ENCODE assay signal across 15 mouse cellular contexts in genomic region chr1:91437573-91437972, GRCm38 (mm10). TPM values are rescaled to one million over a fixed set of nuclear protein-coding genes. Genes with fewer than 3 reads are reported as not detected.
DNase-seq lines count a peak whose midpoint lies in the region; ATAC-seq and TF ChIP-seq lines count a peak whose summit lies in the region.
"Had no signal": no experiment of that assay in that cellular context is flagged by ENCODE, and none has a peak within 500 bp of the region (broad histone marks: within the 10 kb centered on the region; RNA-seq: fewer than 3 reads in every experiment).

No protein-coding gene starts in this region.

- WGBS in kidney, postnatal 0 days: 66% methylated on average over 7 of the region's 7 CpGs
- WGBS in kidney, embryonic 14.5 days: 75% methylated on average over 7 of the region's 7 CpGs
- WGBS in forebrain, embryonic 12.5 days: 95% methylated on average over 7 of the region's 7 CpGs
- 77% methylated on average over 7 of the region's 7 CpGs for WGBS in neural tube, embryonic 15.5 days

- ATAC-seq in kidney, postnatal 0 days (replicated peaks; ENCODE audit: low FRiP score, low read depth): no peak
- no peak for ATAC-seq in kidney, embryonic 14.5 days (ENCODE audit: low FRiP score, low TSS enrichment)
- ATAC-seq in hematopoietic stem cell, adult 5-6 weeks (replicated peaks in 1 of 2; ENCODE audit: insufficient read depth in 1 of 2, low FRiP score in 2 of 2, low TSS enrichment in 1 of 2, low read depth in 1 of 2, poor library complexity in 2 of 2, severe bottlenecking in 2 of 2): peak; percentile 28 to 49; a peak in 2 of 4 replicates
- peak; percentile 80 for ATAC-seq in megakaryocyte, adult 5-6 weeks (ENCODE audit: poor library complexity, severe bottlenecking)
- no peak for ATAC-seq in forebrain, embryonic 12.5 days (ENCODE audit: low FRiP score)
- no peak for ATAC-seq in neural tube, embryonic 15.5 days (ENCODE audit: low FRiP score)
- ATAC-seq: forebrain, embryonic 15.5 days had no signal

- H3K27me3 ChIP-seq in kidney, postnatal 0 days (ENCODE audit: insufficient read depth, low read length): no peaks in the 10 kb centered on the region
- H3K27me3 ChIP-seq in kidney, embryonic 14.5 days (ENCODE audit: control insufficient read depth, insufficient read depth, low read length): no peaks in the 10 kb centered on the region
- H3K27me3 ChIP-seq in forebrain, embryonic 12.5 days: no peaks in the 10 kb centered on the region
- no peaks in the 10 kb centered on the region for H3K27me3 ChIP-seq in neural tube, embryonic 15.5 days (replicated peaks)
- H3K27me3 ChIP-seq: CH12.LX; forebrain, embryonic 15.5 days; limb, embryonic 15.5 days had no signal

- H3K36me3 ChIP-seq in kidney, postnatal 0 days (ENCODE audit: insufficient read depth, low read length): peaks cover 12% of the 10 kb centered on the region; the same call in 1 of the 2 replicates
- H3K36me3 ChIP-seq in kidney, embryonic 14.5 days (ENCODE audit: control insufficient read depth, insufficient read depth, low read length): no peaks in the 10 kb centered on the region
- H3K36me3 ChIP-seq in forebrain, embryonic 12.5 days (replicated peaks): no peaks in the 10 kb centered on the region
- H3K36me3 ChIP-seq in neural tube, embryonic 15.5 days: peaks cover 44% of the 10 kb centered on the region
- H3K36me3 ChIP-seq: hindbrain, embryonic 10.5 days had no signal

- H3K27ac ChIP-seq in kidney, postnatal 0 days: peak overlapping the region; percentile 13; the same call in 1 of the 2 replicates
- no peak overlapping the region for H3K27ac ChIP-seq in kidney, embryonic 14.5 days (ENCODE audit: low read depth, low read length)
- no peak overlapping the region for H3K27ac ChIP-seq in forebrain, embryonic 12.5 days
- H3K27ac ChIP-seq in neural tube, embryonic 15.5 days (replicated peaks): no peak overlapping the region
- H3K27ac ChIP-seq: forebrain, embryonic 15.5 days; hindbrain, embryonic 10.5 days had no signal

- no peaks in the 10 kb centered on the region for H3K9me3 ChIP-seq in kidney, postnatal 0 days (replicated peaks; ENCODE audit: low read length)
- H3K9me3 ChIP-seq in kidney, embryonic 14.5 days (ENCODE audit: control insufficient read depth, low read length): no peaks in the 10 kb centered on the region
- no peaks in the 10 kb centered on the region for H3K9me3 ChIP-seq in forebrain, embryonic 12.5 days
- H3K9me3 ChIP-seq in neural tube, embryonic 15.5 days (replicated peaks): no peaks in the 10 kb centered on the region
- H3K9me3 ChIP-seq: forebrain, embryonic 15.5 days; hindbrain, embryonic 10.5 days; limb, embryonic 15.5 days had no signal

- no peak overlapping the region for H3K4me3 ChIP-seq in kidney, postnatal 0 days (replicated peaks; ENCODE audit: low read depth, low read length)
- H3K4me3 ChIP-seq in kidney, embryonic 14.5 days (ENCODE audit: low read length): no peak overlapping the region
- H3K4me3 ChIP-seq in forebrain, embryonic 12.5 days (replicated peaks): no peak overlapping the region
- H3K4me3 ChIP-seq in neural tube, embryonic 15.5 days (replicated peaks): no peak overlapping the region
- H3K4me3 ChIP-seq: forebrain, embryonic 15.5 days; hindbrain, embryonic 10.5 days; limb, embryonic 15.5 days had no signal

- H3K4me2 ChIP-seq in kidney, postnatal 0 days (ENCODE audit: low read length): no peak overlapping the region
- H3K4me2 ChIP-seq in kidney, embryonic 14.5 days (replicated peaks; ENCODE audit: low read depth, low read length): no peak overlapping the region
- H3K4me2 ChIP-seq in forebrain, embryonic 12.5 days: no peak overlapping the region
- no peak overlapping the region for H3K4me2 ChIP-seq in neural tube, embryonic 15.5 days
- H3K4me2 ChIP-seq: forebrain, embryonic 15.5 days; limb, embryonic 15.5 days had no signal

- peaks cover 19% of the 10 kb centered on the region for H3K4me1 ChIP-seq in kidney, postnatal 0 days (replicated peaks; ENCODE audit: insufficient read depth, low read length)
- H3K4me1 ChIP-seq in kidney, embryonic 14.5 days (ENCODE audit: control insufficient read depth, insufficient read depth, low read length): peaks cover 3% of the 10 kb centered on the region; the same call in 1 of the 2 replicates
- H3K4me1 ChIP-seq in forebrain, embryonic 12.5 days: peaks cover 9% of the 10 kb centered on the region
- H3K4me1 ChIP-seq in neural tube, embryonic 15.5 days: peaks cover 16% of the 10 kb centered on the region
- H3K4me1 ChIP-seq: hindbrain, embryonic 10.5 days had no signal

- DNase-seq in adrenal gland, adult 2 months: peak; percentile 60
- DNase-seq in adrenal gland, postnatal 25 days: no peak
- DNase-seq in kidney, postnatal 0 days (ENCODE audit: low spot score): no peak
- DNase-seq: cerebellum, adult 9-10 months; kidney, postnatal 14 days; right cerebral cortex, postnatal 25 days had no signal

- no peak overlapping the region for H3K9ac ChIP-seq in kidney, postnatal 0 days (ENCODE audit: low read depth, low read length)
- H3K9ac ChIP-seq in kidney, embryonic 14.5 days (ENCODE audit: low read depth, low read length): no peak overlapping the region
- no peak overlapping the region for H3K9ac ChIP-seq in forebrain, embryonic 12.5 days
- no peak overlapping the region for H3K9ac ChIP-seq in neural tube, embryonic 15.5 days (replicated peaks)
- H3K9ac ChIP-seq: forebrain, embryonic 15.5 days; limb, embryonic 15.5 days had no signal

- no peak for TF ChIP-seq CTCF in kidney, postnatal 0 days (IDR thresholded peaks at IDR 0.05; ENCODE audit: low read depth)

RNA-seq across cellular contexts. Expression of gene Per2, which starts 21.6 kb away (rescaled TPM):
- total RNA-seq in adrenal gland, adult 2 months (2021): 10 to 100 TPM; 22.2 to 68.7 TPM
- polyA plus RNA-seq in adrenal gland, adult 2 months (2012; rRNA removed): 24.7 and 40.0 TPM in 2 replicates
- total RNA-seq in adrenal gland, postnatal 25 days (2021): 37.4 and 37.5 TPM in 2 replicates
- 2.3 and 2.7 TPM in 2 replicates for polyA plus RNA-seq in kidney, postnatal 0 days (2015; fragmentation: Nextera tagmentation; extraction: Ambion mirVana)
- 2.5 and 3.6 TPM in 2 replicates for polyA plus RNA-seq in kidney, embryonic 14.5 days (2014; fragmentation: Nextera tagmentation; extraction: Ambion mirVana)
- 5.9 and 6.7 TPM in 2 replicates for total RNA-seq in hematopoietic stem cell, adult 5-6 weeks (2017)
- total RNA-seq in megakaryocyte, adult 5-6 weeks (2015): 1.9 and 3.0 TPM in 2 replicates
- 1.9 and 2.0 TPM in 2 replicates for total RNA-seq in megakaryocyte, adult 5-6 weeks (2017)
- polyA plus RNA-seq in forebrain, embryonic 12.5 days (2016; fragmentation: Nextera tagmentation; extraction: Ambion mirVana): 3.7 and 3.9 TPM in 2 replicates
- polyA plus RNA-seq in neural tube, embryonic 15.5 days (2015; fragmentation: Nextera tagmentation; extraction: Ambion mirVana): 4.9 and 5.3 TPM in 2 replicates

RNA-seq across cellular contexts. Expression of gene Hes6, which starts 23.7 kb away (rescaled TPM):
- 100 to 1,000 TPM; 190 to 273 TPM for total RNA-seq in adrenal gland, adult 2 months (2021)
- polyA plus RNA-seq in adrenal gland, adult 2 months (2012; rRNA removed): 252 and 309 TPM in 2 replicates
- total RNA-seq in adrenal gland, postnatal 25 days (2021): 160 and 211 TPM in 2 replicates
- polyA plus RNA-seq in kidney, postnatal 0 days (2015; fragmentation: Nextera tagmentation; extraction: Ambion mirVana): 60.6 and 62.2 TPM in 2 replicates
- 61.1 and 65.8 TPM in 2 replicates for polyA plus RNA-seq in kidney, embryonic 14.5 days (2014; fragmentation: Nextera tagmentation; extraction: Ambion mirVana)
- total RNA-seq in hematopoietic stem cell, adult 5-6 weeks (2017): 18.4 and 32.3 TPM in 2 replicates
- total RNA-seq in megakaryocyte, adult 5-6 weeks (2015): 31.4 and 37.5 TPM in 2 replicates
- 29.1 and 30.8 TPM in 2 replicates for total RNA-seq in megakaryocyte, adult 5-6 weeks (2017)
- polyA plus RNA-seq in forebrain, embryonic 12.5 days (2016; fragmentation: Nextera tagmentation; extraction: Ambion mirVana): 295 and 297 TPM in 2 replicates
- polyA plus RNA-seq in neural tube, embryonic 15.5 days (2015; fragmentation: Nextera tagmentation; extraction: Ambion mirVana): 114 and 172 TPM in 2 replicates

RNA-seq across cellular contexts. Expression of gene Ilkap, which starts 39.0 kb away (rescaled TPM):
- total RNA-seq in adrenal gland, adult 2 months (2021): 10 to 100 TPM; 88.8 to 94.7 TPM
- polyA plus RNA-seq in adrenal gland, adult 2 months (2012; rRNA removed): 121 and 122 TPM in 2 replicates
- total RNA-seq in adrenal gland, postnatal 25 days (2021): 108 and 115 TPM in 2 replicates
- 91.0 and 99.8 TPM in 2 replicates for polyA plus RNA-seq in kidney, postnatal 0 days (2015; fragmentation: Nextera tagmentation; extraction: Ambion mirVana)
- polyA plus RNA-seq in kidney, embryonic 14.5 days (2014; fragmentation: Nextera tagmentation; extraction: Ambion mirVana): 130 and 136 TPM in 2 replicates
- 127 and 144 TPM in 2 replicates for total RNA-seq in hematopoietic stem cell, adult 5-6 weeks (2017)
- 67.5 and 71.0 TPM in 2 replicates for total RNA-seq in megakaryocyte, adult 5-6 weeks (2015)
- 90.9 and 102 TPM in 2 replicates for total RNA-seq in megakaryocyte, adult 5-6 weeks (2017)
- 153 and 163 TPM in 2 replicates for polyA plus RNA-seq in forebrain, embryonic 12.5 days (2016; fragmentation: Nextera tagmentation; extraction: Ambion mirVana)
- 144 and 149 TPM in 2 replicates for polyA plus RNA-seq in neural tube, embryonic 15.5 days (2015; fragmentation: Nextera tagmentation; extraction: Ambion mirVana)

RNA-seq across cellular contexts. Expression of gene Traf3ip1, which starts 56.9 kb away (rescaled TPM):
- 10 to 100 TPM; 10.1 to 11.8 TPM for total RNA-seq in adrenal gland, adult 2 months (2021)
- 6.2 and 6.8 TPM in 2 replicates for polyA plus RNA-seq in adrenal gland, adult 2 months (2012; rRNA removed)
- total RNA-seq in adrenal gland, postnatal 25 days (2021): 12.1 and 13.5 TPM in 2 replicates
- 6.3 and 6.5 TPM in 2 replicates for polyA plus RNA-seq in kidney, postnatal 0 days (2015; fragmentation: Nextera tagmentation; extraction: Ambion mirVana)
- 7.6 and 7.7 TPM in 2 replicates for polyA plus RNA-seq in kidney, embryonic 14.5 days (2014; fragmentation: Nextera tagmentation; extraction: Ambion mirVana)
- 6.9 and 7.8 TPM in 2 replicates for total RNA-seq in hematopoietic stem cell, adult 5-6 weeks (2017)
- total RNA-seq in megakaryocyte, adult 5-6 weeks (2015): 1.8 and 2.5 TPM in 2 replicates
- 2.4 and 2.9 TPM in 2 replicates for total RNA-seq in megakaryocyte, adult 5-6 weeks (2017)
- 12.1 and 13.9 TPM in 2 replicates for polyA plus RNA-seq in forebrain, embryonic 12.5 days (2016; fragmentation: Nextera tagmentation; extraction: Ambion mirVana)
- 10.0 and 10.3 TPM in 2 replicates for polyA plus RNA-seq in neural tube, embryonic 15.5 days (2015; fragmentation: Nextera tagmentation; extraction: Ambion mirVana)

Comparison
In these comparisons a context has a peak if more than half of its experiments do, and no peak if none do; other contexts are left out.
1. ATAC-seq: peak in hematopoietic stem cell, adult 5-6 weeks (2 of 2) and megakaryocyte, adult 5-6 weeks (single experiment); none in kidney, postnatal 0 days (single experiment), kidney, embryonic 14.5 days (single experiment), forebrain, embryonic 12.5 days (single experiment) and neural tube, embryonic 15.5 days (single experiment).